ENCODE assay signal across 8 mouse cellular contexts in the genomic region with DNA sequence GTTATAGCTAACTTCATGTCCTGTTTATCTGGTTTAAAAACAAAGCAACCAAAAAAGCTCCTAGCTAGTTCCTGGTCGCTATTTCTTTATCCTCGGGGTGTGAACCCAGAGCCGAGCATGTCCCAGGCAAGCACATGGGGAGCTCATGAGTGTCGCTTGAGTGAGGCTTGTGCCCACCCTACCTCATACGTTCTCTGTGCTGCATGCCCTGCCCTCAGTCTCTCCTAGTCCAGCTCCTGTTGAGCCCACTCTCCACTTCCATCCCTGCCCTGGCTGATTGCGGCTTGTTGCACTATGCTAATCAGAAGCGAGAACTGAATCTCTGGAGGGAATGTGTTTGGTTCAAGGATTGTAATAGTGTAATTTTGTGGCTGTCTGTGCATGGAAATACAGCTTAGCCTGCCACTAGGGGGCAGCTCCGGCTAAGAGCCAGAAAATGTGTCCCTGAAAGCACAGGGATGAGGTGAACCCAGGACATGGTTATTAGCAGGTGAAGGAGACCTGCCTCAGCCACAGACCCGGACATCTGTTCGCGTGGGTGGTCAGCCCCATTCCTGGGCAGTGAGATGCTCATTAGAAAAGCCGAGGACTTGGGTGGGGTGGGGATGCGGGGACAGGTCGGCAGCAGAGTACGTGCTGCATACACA.
DNase-seq lines count a peak whose midpoint lies in the region; ATAC-seq and TF ChIP-seq lines count a peak whose summit lies in the region.

No protein-coding gene starts in this region.

- no peaks in the 10 kb centered on the region for H3K36me3 ChIP-seq in liver, embryonic 14.5 days (replicated peaks; ENCODE audit: control insufficient read depth, insufficient read depth, low read depth)
- no peaks in the 10 kb centered on the region; the same call in 1 of the 2 replicates for H3K36me3 ChIP-seq in neural tube, embryonic 15.5 days

- no peaks in the 10 kb centered on the region for H3K9me3 ChIP-seq in liver, embryonic 14.5 days (ENCODE audit: control insufficient read depth, low read length)
- no peaks in the 10 kb centered on the region for H3K9me3 ChIP-seq in neural tube, embryonic 15.5 days (replicated peaks)

- peak; percentile 86 for TF ChIP-seq CTCF in liver, embryonic 14.5 days (IDR thresholded peaks at IDR 0.05; ENCODE audit: low read depth)

- no peak overlapping the region for H3K4me2 ChIP-seq in liver, embryonic 14.5 days (ENCODE audit: low read depth)
- no peak overlapping the region for H3K4me2 ChIP-seq in neural tube, embryonic 15.5 days

- DNase-seq in B cell, adult 2 months, result peak; percentile 60
- DNase-seq in gastrocnemius, postnatal 14 days, result peak; percentile 74
- DNase-seq in kidney, adult 9 months, result peak; percentile 82
- peak in 1 of 3 experiments; percentile 24 for DNase-seq in liver, embryonic 14.5 days (ENCODE audit: low read depth in 3 of 3, low spot score in 3 of 3)
- peak; percentile 71 for DNase-seq in thymus, postnatal 0 days (ENCODE audit: low spot score)

- peak; percentile 23 for ATAC-seq in activated CD4-positive, CD25-positive, alpha-beta regulatory T cell, adult 4 months
- ATAC-seq in common myeloid progenitor, adult 5-6 weeks (replicated peaks; ENCODE audit: low read depth, poor library complexity, severe bottlenecking), result peak; percentile 78
- ATAC-seq in liver, embryonic 14.5 days (ENCODE audit: insufficient read depth), result no peak
- peak; percentile 56 for ATAC-seq in neural tube, embryonic 15.5 days (ENCODE audit: low FRiP score)

- no peak overlapping the region for H3K27ac ChIP-seq in liver, embryonic 14.5 days
- no peak overlapping the region for H3K27ac ChIP-seq in neural tube, embryonic 15.5 days (replicated peaks)

- H3K4me1 ChIP-seq in liver, embryonic 14.5 days (replicated peaks; ENCODE audit: control insufficient read depth in 2 of 2, insufficient read depth in 2 of 2, low read length in 1 of 2), result peaks cover 0 to 1% of the 10 kb centered on the region in 2 experiments; a peak in 1 of 4 replicates
- peaks cover 16% of the 10 kb centered on the region; the same call in 1 of the 2 replicates for H3K4me1 ChIP-seq in neural tube, embryonic 15.5 days

- intact Hi-C loops in gastrocnemius, postnatal 14 days (cut with DNase I; ENCODE audit: low total_unique reads), result loop anchor here (5.0 kb wide), 1 partner anchor 134 kb away; no protein-coding TSS in a partner anchor

- no peak overlapping the region for H3K9ac ChIP-seq in liver, embryonic 14.5 days (replicated peaks)
- H3K9ac ChIP-seq in neural tube, embryonic 15.5 days (replicated peaks), result no peak overlapping the region

- WGBS in liver, embryonic 14.5 days (ENCODE audit: insufficient replicate concordance), result 40% methylated on average over 15 of the region's 15 CpGs
- 57% methylated on average over 15 of the region's 15 CpGs for WGBS in neural tube, embryonic 15.5 days

- H3K27me3 ChIP-seq in liver, embryonic 14.5 days (ENCODE audit: control insufficient read depth, insufficient read depth, low read length), result no peaks in the 10 kb centered on the region
- H3K27me3 ChIP-seq in neural tube, embryonic 15.5 days (replicated peaks), result no peaks in the 10 kb centered on the region

- no peak for TF ChIP-seq EP300 in liver, embryonic 14.5 days (IDR thresholded peaks at IDR 0.05; ENCODE audit: low read depth)

- no peak overlapping the region for H3K4me3 ChIP-seq in liver, embryonic 14.5 days (ENCODE audit: insufficient read depth in 1 of 2, low read depth in 2 of 2, low read length in 2 of 2)
- H3K4me3 ChIP-seq in neural tube, embryonic 15.5 days (replicated peaks), result no peak overlapping the region
